Mouse (Mus musculus): ENCODE measurements around the gene Gm28308.

Gm28308 gene

DNA sequence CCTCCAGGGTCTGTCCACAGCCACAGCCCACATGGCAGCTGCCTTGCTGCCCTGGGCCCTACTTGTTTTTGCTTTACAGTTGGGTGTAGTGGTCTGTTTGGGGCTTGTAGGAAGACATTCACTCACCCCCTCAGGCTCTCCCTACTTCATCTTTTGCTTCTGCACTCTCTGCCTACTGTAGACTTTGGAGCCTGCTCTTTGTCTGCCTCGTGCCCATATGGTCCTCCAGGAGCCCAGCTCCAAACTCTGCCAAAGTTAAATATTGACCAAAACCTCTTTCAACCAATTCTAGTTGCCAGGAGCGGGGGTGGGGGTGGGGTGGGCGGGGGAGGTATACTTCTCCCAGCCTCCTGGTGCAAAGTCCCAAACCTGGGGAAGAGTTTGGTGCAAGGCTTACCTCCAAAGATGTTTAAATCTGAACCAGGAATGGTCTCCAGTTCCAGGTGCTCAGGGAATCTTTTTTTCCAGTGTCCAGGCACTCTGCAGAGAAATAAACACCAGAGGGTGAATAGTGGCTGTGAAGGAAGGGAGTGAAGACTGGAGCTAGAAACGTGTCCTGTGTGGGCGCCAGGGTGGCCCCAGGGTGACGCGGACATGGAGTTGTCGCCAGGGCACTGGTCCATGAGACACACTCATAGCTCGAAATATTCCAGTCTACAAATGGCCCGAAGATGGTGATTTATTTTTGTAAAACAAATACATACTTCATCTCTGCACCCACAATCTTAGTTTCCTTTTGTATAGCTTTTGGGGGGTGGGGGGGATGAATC, 29.6 kb downstream of the Gm28308 start:
- DNase-seq (ENCODE audit: low spot score in 2 of 2), result no peak

DNA sequence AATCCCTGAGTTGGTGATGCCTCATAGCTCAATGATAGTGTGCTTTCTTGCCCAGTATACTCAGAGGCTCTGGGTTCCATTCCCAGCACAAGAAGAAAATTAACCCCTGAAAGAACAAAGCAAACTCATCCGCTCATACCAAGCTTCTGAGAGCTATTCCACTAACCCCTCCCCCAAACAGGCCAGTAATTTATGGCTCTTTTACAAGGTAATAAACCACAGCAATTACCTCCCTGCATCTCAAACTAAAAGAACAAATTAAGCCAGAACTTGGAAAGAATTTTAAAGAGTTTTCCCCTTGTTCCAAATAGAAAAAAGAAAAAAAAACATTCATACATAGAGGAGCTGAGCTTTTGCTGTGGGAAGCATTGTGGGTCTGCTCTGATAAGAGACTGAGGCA, 30.3 kb downstream of the Gm28308 start:
- DNase-seq (ENCODE audit: low spot score in 2 of 2), result no peak

DNA sequence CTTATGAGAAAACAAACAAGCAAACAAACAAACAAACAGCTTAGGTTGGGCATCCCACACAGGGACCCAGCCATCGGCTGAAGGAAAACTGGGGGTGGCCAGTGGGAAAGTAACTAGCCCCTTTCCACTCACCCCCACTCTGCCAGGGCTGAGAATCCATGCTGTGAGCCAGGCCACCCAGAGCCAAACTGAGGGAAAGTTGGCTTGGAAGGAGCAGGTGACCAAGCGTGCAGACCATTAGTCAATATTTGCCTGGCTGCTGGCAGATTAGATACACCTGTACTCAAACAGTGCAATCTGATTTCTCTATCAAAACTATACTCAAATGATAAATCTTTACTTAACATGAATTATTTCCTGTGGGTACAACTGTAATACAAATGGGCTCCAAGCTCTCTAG, 31.1 kb downstream of the Gm28308 start:
- DNase-seq (ENCODE audit: low spot score in 2 of 2), result no peak

DNA sequence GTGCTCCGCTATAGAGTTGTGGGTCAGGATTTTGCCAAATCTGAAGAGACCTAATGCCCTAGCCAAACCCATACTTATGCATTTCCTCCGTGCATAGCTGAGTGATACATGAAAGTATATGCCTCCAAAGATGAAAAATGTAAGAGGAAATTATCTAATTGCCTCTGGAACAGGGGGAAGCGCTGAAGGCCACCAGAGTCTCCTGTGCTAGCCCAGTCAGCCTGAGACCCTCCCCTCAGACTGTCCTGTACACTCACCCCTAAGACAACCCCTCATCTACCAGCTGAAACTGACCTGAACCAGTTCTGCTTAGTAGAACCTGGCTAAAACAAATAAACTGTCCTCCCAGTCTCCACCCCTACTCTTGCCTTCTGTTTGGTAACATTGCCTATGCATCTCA, 32.4 kb downstream of the Gm28308 start:
- no peak for DNase-seq (ENCODE audit: low spot score in 2 of 2)

DNA sequence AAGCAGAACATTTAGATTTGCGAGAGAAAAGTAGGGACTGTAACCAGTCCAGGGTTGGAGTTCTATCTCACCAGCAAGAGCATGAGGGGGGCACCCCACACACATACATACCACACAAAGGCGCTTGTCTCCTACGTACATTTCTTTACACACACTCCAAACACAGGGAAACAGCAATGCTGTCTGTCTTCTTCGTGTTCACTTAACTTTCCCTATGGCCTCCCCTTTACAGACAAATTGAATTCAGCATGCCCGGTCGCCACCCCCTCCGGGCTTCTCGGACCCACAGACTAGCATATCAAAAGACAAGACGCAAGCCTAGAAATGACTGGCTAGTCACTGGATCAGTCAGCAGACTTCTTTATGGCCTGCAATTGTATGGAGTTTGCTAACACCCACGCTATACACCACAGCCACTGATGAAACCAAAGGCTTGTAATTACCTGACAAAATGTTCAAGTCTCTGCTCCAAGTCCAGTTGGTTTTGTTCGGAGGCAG, 32.9 kb downstream of the Gm28308 start:
- no peak for DNase-seq (ENCODE audit: low spot score in 2 of 2)

DNA sequence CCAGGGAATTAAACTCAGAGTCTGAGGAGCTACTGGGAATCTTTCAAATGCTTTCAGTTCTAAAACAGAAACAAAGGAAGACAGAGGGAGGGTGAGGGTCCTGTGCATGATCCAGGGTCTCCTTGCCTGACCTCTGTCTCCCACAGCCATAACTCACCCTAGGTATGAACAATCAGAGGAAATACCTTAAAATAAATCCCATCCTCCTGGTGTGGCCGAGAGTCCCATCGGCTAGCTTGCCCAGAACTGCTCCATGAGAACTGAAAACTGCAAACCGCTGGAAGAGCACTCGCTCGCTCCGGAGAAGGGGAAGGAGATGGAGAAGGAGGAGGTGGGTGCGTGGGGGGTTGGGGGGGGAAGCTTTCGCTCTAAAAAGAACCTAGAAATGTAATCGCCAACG, 33.4 kb downstream of the Gm28308 start:
- DNase-seq (ENCODE audit: low spot score in 2 of 2), result no peak

DNA sequence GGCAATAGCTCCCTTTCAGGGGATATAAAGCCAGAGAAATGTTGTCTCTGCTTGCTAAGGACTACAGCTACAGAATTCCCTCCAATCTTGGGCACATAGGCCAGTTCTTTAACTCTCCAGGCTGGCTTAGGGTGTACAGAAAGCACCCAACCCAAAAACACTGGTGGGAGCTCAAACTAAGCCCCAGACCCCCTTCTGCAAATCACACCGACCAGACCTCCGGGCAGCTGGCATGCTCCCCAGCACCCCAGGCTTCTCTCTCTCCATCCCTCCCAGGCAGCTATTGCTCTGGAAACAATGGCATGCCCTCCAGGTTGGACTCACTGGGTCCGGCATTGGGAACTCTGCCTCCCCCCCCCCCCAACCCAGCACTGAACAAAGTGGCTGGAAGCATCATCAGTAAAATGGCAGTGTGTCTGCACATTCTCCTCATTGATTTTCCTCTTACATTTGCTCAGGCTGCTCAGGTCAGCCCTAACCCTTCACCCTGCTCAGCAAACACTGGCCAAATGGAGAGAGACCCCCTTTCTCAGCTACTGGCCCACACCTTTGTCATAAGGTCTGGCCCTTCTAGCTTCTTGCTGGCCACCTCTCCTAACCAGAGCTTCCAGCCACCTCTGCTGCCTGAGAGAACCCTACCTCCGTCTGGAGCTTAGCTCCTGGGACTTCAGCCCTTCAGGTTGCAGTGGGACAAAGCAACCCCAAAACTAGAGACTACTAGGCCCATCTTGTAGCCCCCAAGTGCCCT, 34.0 kb downstream of the Gm28308 start:
- DNase-seq (ENCODE audit: low spot score in 2 of 2), result no peak

DNA sequence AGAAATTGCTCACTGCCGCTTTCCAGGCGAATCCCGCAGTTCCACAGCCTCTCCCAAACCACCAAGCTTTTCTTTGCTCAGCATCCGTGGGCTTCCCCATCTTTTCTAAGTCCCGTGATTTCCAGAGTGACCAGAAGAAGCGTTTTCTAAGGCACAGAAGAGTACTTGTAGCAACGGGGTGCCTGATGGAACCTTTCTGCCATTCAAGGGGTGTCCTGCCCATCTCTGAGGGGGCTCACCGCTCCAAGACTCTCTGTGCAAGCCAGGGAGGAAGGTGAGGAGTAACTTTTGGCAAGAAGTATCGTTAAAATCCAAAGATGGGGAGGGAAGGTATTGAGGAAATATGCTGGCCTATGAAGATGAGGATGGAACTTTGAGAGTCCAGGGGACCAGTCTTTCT, 35.3 kb downstream of the Gm28308 start:
- no peak for DNase-seq (ENCODE audit: low spot score in 2 of 2)

DNA sequence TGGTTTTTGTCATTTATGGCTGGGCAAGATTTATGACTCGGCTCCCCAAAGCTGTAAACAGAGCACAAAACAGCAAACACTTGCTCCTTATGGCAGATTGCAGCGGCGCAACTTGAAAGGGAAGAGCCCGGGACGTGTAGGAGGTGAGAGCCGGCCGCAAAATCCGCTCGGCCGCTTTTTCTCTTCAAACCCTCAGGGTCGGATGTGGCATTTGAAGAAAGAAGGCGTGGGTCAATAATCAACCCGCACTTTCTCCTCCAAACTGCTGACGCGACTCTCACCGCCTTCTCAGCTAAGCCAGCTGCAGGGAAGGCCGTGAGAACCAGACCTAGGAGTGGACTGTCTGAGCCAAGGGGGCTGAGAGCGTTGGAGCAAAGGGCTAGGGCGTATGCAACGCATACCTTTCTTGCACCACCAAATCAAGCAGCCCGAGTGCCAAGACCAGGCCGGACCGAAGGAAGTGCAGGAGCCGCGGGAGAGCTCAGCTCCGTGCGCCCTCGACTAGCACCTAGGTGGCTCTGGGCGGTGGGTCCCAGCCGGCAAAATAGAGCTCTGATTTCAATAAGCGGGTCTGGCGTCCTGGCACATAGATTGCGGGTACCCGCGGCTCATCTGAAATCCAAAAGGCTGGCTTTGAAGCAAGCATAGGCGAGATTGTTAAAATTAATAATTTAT, 35.9 kb downstream of the Gm28308 start, which contains the start of gene 5730596B20Rik:
Gene 5730596B20Rik (plus strand): TSS at position 438 of the 675 bp plus-strand sequence.
- no peak for DNase-seq (ENCODE audit: low spot score in 2 of 2)

DNA sequence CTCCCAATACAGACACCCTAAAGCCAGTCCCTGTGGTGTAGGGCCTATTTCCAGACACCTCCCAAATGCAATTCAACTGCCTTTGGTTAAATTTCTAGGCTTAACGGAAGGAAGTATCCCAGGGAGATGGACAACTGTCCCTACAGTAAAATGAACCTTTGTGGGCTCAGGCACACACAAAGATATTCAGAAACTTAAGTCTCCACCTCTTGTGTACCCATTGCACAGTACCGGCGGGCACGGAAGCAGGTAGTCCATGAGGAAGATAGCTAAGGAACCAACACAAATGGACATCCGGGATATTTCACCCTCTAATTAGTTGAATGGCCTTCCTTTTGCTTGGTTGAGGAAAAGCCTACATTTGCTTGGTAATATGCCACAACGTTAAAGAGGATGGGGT, 36.7 kb downstream of the Gm28308 start:
- no peak for DNase-seq (ENCODE audit: low spot score in 2 of 2)

DNA sequence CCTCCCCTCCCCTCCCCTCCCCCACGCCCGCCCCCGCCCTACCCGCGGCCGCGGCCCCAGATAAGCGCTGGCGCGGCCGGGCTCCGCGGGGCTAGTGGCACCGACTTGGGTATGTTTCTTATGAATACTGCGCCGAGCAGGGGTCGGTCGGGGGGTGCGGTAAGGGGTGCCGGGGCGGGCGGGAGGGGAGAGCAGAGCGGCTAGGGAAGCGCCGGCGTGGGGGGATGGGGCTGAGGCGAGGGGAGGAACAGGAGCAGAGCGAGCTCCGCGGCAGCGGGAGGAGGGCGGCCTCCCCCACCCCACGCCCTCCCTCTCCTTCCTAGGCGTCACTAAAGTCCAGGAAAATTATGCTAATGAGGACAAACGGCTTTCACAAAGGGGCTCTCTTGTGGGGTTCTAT, 37.3 kb downstream of the Gm28308 start:
- no peak for DNase-seq (ENCODE audit: low spot score in 2 of 2)

DNA sequence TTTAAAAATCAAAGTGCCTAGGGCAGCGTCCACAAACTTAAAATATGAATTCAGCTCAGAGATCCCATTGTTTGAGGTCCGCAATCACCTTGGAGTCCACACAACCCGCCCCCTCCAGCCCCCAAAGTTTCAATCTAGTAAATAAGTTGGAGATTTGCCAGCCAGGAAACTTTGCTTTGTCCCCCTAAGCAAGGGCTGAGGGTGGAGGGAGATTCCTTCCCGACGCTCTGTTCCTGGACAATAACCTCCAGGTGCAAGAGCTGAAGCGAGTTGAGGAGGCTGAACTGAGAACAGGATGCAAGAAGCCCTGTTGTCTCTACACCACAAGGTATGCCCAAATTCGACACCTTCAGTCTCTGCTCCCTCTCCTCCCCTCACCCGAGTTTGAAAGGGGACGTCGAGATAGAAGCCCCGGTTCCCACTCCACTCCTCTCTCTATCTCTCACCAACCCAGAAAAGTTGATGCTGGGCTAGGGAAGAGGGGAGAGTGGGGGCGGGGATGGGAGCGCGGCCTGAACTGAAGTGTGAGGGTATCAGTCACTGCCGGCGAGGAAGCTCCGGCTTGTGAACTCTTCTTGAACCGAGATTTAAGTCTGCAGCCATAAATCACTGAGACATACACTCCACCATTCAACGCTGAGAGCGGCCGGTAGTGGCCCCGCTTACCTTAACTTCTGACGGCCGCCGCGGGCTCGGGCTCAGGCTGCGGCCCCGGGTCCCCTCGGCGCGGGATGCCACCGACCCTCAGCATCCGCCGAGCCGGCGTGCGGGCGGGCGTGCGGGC, 38.0 kb downstream of the Gm28308 start:
- DNase-seq (ENCODE audit: low spot score in 2 of 2), result no peak

DNA sequence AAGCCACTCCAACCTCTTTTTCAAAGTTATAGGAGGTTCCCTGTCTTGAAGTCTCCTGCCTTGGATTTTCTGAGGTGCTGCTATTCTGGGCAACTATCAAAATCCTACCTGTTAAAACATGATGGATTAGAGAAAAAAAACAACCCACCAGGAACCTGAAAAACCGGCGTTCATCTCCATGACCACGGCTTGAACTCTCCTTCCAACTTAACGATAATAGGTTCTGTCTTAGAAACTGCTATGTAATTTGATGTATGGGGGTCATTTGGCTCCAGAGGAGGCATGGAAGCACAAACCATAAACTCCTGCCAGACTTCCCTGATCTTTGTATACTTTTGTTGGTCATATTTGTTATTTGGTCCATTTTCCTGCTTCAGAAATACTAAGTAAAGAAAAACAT, 39.5 kb downstream of the Gm28308 start:
- no peak for DNase-seq (ENCODE audit: low spot score in 2 of 2)

DNA sequence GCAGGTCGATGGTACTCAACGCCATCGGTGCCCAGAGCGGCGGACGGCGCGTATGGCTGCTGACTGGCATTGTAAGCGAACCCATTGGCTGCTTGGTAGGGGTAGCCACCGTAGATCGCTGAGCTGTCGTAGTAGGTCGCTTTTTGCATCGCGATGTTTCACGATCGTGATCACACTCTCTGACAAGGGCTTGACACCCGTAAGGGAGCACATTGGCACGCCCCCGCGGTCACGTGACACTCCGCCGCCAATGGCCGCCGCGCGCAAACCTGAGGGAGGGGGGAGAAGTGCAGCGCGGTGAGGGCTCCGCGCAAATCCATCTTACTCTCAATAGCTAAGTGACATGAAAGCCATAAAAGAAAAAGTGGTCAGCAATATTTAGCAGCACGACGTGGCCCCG, 40.6 kb downstream of the Gm28308 start:
- no peak for DNase-seq (ENCODE audit: low spot score in 2 of 2)

DNA sequence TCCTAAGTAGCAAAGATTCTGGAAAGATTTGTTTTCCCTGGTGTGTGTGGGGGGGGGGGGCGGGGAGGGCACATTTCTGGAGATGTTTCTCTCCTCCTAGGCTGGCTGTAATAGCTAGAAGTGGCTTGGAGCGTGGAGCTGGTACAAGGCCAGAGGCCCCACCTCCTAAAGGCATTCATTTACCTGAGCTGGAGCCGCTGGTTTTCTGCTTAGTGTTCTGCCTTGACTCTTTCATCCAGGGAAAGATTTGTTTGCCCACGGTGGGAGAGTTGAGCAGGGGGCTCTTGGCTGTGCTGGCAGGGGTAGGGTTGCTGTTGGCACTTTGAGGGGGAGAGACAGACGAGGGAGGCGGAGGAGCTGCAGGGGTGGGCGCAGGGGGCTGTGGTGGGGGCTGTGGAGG, 41.2 kb downstream of the Gm28308 start:
- no peak for DNase-seq (ENCODE audit: low spot score in 2 of 2)

DNA sequence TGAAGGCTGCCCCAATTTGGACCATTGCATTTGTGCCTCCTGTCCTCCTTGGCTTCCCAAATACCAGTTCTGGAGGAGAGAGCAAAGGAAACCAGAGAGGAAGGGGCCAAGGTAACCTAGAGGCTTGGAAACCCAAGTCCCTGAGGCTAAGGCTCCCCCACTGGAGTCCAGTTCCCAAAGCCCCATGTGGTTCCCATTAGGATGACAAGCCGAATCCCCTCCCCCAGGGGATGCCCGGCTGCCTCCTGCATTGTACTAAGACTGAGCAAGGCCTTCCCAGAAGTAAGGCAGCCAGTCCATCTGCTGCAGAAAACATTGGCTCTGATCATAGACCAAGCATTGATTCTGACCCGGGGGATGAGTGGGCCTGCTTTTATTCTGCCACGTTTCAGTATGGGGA, 41.8 kb downstream of the Gm28308 start:
- no peak for DNase-seq (ENCODE audit: low spot score in 2 of 2)

DNA sequence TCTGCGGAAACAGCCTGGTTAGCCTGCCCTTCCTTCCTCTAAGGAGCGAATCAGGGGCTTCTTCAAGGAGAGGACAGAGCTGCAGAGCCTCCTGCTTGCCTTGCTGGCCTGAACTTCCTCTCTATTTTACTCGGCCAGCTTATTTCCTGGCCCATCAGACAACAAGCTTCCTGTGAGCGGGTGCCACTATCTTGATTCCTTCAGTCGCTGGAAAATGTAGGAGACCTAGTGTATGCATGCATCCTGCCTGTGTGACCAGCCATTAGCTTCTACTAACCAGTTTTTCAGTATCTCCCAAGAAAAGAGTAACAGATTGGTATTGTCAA, 42.3 kb downstream of the Gm28308 start:
- DNase-seq (ENCODE audit: low spot score in 2 of 2), result no peak

DNA sequence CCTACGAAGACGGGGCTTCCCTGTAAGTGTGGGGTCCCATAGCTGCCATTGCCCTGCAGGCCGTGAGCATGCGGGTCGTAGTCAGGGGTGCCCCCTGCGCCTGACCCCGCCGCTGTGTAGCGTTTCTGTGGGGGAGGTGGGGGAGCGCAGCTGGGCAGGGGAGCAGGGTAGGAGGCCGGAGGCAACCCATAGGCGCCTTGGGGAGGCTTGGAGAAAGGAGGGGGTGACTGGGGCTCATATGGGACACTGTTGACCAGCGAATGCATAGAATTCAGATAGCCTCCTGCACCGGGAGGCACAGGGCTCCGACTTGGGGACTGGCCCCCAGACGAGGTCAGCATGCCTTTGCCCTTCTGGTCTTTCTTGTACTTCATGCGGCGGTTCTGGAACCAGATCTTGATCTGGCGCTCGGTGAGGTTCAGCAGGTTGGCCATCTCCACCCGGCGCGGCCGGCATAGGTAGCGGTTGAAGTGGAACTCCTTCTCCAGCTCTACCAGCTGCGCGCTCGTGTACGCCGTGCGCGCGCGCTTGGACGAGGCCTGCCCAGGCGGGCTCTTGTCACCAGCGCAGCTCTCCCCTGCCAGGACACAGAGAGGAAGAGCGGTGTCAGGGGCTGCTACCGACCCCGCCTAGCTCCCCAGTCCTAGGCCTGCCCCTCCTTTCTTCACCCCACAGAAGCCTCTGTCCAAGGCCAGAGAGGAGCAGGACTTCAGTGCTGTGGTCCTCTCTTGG, 42.8 kb downstream of the Gm28308 start:
- DNase-seq (ENCODE audit: low spot score in 2 of 2), result no peak

DNA sequence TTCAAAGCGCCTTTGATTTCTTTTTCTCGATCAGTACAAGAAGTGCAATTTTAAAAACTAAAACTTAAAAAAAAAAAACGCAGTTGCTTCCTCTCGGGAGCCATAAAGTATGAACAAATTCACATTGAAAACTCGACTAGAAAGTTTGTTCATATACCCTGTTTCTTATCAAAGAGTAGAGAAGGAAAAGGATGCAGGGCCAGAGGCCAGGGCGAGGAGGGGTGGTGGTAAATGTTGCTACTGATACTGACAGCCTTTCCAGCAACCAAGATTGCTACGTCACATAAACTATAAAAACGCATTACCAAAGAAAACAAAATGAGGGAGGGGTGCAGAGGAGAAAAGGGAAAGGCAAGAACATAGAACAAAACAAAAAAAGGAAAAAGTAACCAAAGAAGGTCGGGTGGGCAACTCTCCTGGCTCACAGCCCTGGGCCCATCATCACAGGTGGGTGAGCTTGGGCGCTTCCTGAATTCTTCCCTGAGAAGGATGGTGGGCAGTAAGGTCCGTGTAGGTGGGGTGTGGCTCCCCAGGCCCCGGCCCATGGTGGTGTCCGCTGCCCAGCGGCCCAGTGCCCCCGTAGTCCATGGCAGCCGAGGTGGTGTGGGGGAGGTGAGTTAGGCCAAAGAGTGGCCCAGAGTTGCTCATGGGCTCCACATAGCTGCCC, 43.5 kb downstream of the Gm28308 start:
- DNase-seq (ENCODE audit: low spot score in 2 of 2), result no peak

DNA sequence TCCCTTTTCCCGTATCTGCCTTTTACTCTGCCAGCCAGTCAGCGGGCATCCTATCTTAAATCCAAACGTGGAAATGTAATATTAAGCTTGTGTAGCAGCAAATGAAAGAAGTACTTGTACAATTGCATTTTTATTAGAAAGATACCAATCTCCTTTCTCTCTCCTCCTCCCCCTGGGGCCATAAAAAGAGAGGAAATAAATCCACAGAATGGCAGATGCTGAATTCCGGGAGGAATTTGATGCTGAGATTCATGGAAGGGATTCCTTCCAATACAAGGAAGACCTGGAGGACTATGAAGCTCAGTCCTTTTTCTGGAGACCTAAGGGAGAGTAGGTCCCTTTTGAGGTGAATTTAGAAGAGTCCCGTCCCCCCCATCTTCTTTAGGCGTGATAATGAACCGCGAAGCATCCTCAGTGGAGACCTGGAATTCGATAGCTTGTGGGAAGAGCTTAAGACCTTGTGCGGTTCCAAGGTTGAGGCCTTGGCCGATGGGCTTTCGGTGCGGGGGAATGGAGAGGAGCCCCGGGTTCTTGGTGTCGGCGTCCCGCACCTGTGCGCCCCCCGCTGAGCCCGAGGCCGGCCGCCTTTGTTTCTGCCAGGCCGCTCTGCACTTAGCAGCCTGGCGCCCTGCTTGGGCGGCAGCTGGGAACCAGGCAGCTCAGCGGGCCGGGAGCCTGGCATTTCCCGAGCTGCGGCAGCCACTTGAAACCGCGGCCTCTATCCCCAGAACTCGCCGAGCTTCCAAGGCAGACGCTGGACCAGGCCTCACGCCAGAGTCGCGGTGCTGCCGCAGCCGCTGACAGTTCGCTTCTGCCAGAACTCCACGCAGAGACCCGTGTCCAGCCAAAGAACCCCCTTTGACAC, 44.7 kb downstream of the Gm28308 start:
- DNase-seq (ENCODE audit: low spot score in 2 of 2), result no peak

Data from frontal cortex, postnatal 25 days (tissue).